Mouse (Mus musculus): Measurements from ENCODE around the gene Ccdc170. TPM values are rescaled to one million over a fixed set of nuclear protein-coding genes. Genes with fewer than 3 reads are reported as not detected.
A peak's percentile ranks its signal among the peaks of the same experiment; 100 is the strongest.
"Not testable (repeated sequence)": the region's sequence is repeated elsewhere in the genome, so short reads cannot be mapped to it uniquely, and the experiment has no call there.

The Ccdc170 gene
- polyA plus RNA-seq, 1 experiment from 2014 or later = not detected

- Histone ChIP-seq H3K4me1 (ENCODE audit: control insufficient read depth, insufficient read depth, low read length) (no peaks in the 10 kb centered on the region), H3K4me2 (ENCODE audit: low read depth, severe bottlenecking) (no peak overlapping the region), H3K27me3 (ENCODE audit: control insufficient read depth, insufficient read depth, low read length) (no peaks in the 10 kb centered on the region), H3K9me3 (ENCODE audit: control insufficient read depth, low read length) (no peaks in the 10 kb centered on the region), H3K27ac (replicated peaks; ENCODE audit: low read depth, low read length) (no peak overlapping the region), H3K9ac (ENCODE audit: low read length) (no peak overlapping the region), H3K4me3 (ENCODE audit: low read depth, low read length) (no peak overlapping the region), H3K36me3 (ENCODE audit: control insufficient read depth, insufficient read depth, low read length) (no peaks in the 10 kb centered on the region)
- no peak for DNase-seq (ENCODE audit: low spot score)
- no peak for ATAC-seq (ENCODE audit: insufficient number of reproducible peaks, low FRiP score, low TSS enrichment, low read depth)
- 84% methylated on average over 4 of the region's 4 CpGs for WGBS
Observed at GRCm38 (mm10) chr10:4597211-4597610, 114.9 kb downstream of the Ccdc170 start.

- no peaks in the 10 kb centered on the region for H3K4me1 ChIP-seq (ENCODE audit: control insufficient read depth, insufficient read depth, low read length)
- no peaks in the 10 kb centered on the region for H3K27me3 ChIP-seq (ENCODE audit: control insufficient read depth, insufficient read depth, low read length)
- WGBS = 69% methylated on average over 10 of the region's 10 CpGs
- H3K4me3 ChIP-seq (ENCODE audit: low read depth, low read length) = no peak overlapping the region
- no peak overlapping the region for H3K4me2 ChIP-seq (ENCODE audit: low read depth, severe bottlenecking)
- H3K9ac ChIP-seq (ENCODE audit: low read length) = no peak overlapping the region
- no peaks in the 10 kb centered on the region for H3K9me3 ChIP-seq (ENCODE audit: control insufficient read depth, low read length)
- no peak overlapping the region for H3K27ac ChIP-seq (replicated peaks; ENCODE audit: low read depth, low read length)
- peak; percentile 64 for DNase-seq (ENCODE audit: low spot score)
- H3K36me3 ChIP-seq (ENCODE audit: control insufficient read depth, insufficient read depth, low read length) = no peaks in the 10 kb centered on the region
- no peak for ATAC-seq (ENCODE audit: insufficient number of reproducible peaks, low FRiP score, low TSS enrichment, low read depth)
Observed at GRCm38 (mm10) chr10:4598244-4598842, 116.0 kb downstream of the Ccdc170 start.

- no peaks in the 10 kb centered on the region for H3K4me1 ChIP-seq (ENCODE audit: control insufficient read depth, insufficient read depth, low read length)
- ATAC-seq (ENCODE audit: insufficient number of reproducible peaks, low FRiP score, low TSS enrichment, low read depth) (no peak), DNase-seq (ENCODE audit: low spot score) (no peak)
- WGBS = 78% methylated on average over 12 of the region's 12 CpGs
- no peak overlapping the region for H3K27ac ChIP-seq (replicated peaks; ENCODE audit: low read depth, low read length)
- no peak overlapping the region for H3K9ac ChIP-seq (ENCODE audit: low read length)
- H3K36me3 ChIP-seq (ENCODE audit: control insufficient read depth, insufficient read depth, low read length) = no peaks in the 10 kb centered on the region
- H3K4me2 ChIP-seq (ENCODE audit: low read depth, severe bottlenecking) = no peak overlapping the region
- no peak overlapping the region for H3K4me3 ChIP-seq (ENCODE audit: low read depth, low read length)
- no peaks in the 10 kb centered on the region for H3K9me3 ChIP-seq (ENCODE audit: control insufficient read depth, low read length)
- no peaks in the 10 kb centered on the region for H3K27me3 ChIP-seq (ENCODE audit: control insufficient read depth, insufficient read depth, low read length)
Observed at GRCm38 (mm10) chr10:4598916-4599315, 116.6 kb downstream of the Ccdc170 start.

GRCm38 (mm10) chr10:4599591-4599990 is 117.3 kb downstream of the Ccdc170 start:
- 86% methylated on average over 4 of the region's 4 CpGs for WGBS
- Histone ChIP-seq H3K27ac (replicated peaks; ENCODE audit: low read depth, low read length) (no peak overlapping the region), H3K4me3 (ENCODE audit: low read depth, low read length) (no peak overlapping the region), H3K9ac (ENCODE audit: low read length) (no peak overlapping the region), H3K36me3 (ENCODE audit: control insufficient read depth, insufficient read depth, low read length) (no peaks in the 10 kb centered on the region), H3K9me3 (ENCODE audit: control insufficient read depth, low read length) (no peaks in the 10 kb centered on the region), H3K4me2 (ENCODE audit: low read depth, severe bottlenecking) (no peak overlapping the region), H3K4me1 (ENCODE audit: control insufficient read depth, insufficient read depth, low read length) (no peaks in the 10 kb centered on the region), H3K27me3 (ENCODE audit: control insufficient read depth, insufficient read depth, low read length) (no peaks in the 10 kb centered on the region)
- ATAC-seq (ENCODE audit: insufficient number of reproducible peaks, low FRiP score, low TSS enrichment, low read depth) (no peak), DNase-seq (ENCODE audit: low spot score) (no peak)

GRCm38 (mm10) chr10:4600796-4601474 is 118.6 kb downstream of the Ccdc170 start:
- Histone ChIP-seq H3K9ac (ENCODE audit: low read length) (no peak overlapping the region), H3K9me3 (ENCODE audit: control insufficient read depth, low read length) (no peaks in the 10 kb centered on the region), H3K4me2 (ENCODE audit: low read depth, severe bottlenecking) (no peak overlapping the region), H3K36me3 (ENCODE audit: control insufficient read depth, insufficient read depth, low read length) (no peaks in the 10 kb centered on the region), H3K4me1 (ENCODE audit: control insufficient read depth, insufficient read depth, low read length) (no peaks in the 10 kb centered on the region), H3K27ac (replicated peaks; ENCODE audit: low read depth, low read length) (no peak overlapping the region), H3K27me3 (ENCODE audit: control insufficient read depth, insufficient read depth, low read length) (no peaks in the 10 kb centered on the region), H3K4me3 (ENCODE audit: low read depth, low read length) (no peak overlapping the region)
- no peak for ATAC-seq (ENCODE audit: insufficient number of reproducible peaks, low FRiP score, low TSS enrichment, low read depth)
- WGBS = 38% methylated on average over 2 of the region's 2 CpGs
- no peak for DNase-seq (ENCODE audit: low spot score)

- not testable (repeated sequence) for H3K36me3 ChIP-seq (ENCODE audit: control insufficient read depth, insufficient read depth, low read length); ATAC-seq (ENCODE audit: insufficient number of reproducible peaks, low FRiP score, low TSS enrichment, low read depth); H3K27me3 ChIP-seq (ENCODE audit: control insufficient read depth, insufficient read depth, low read length); DNase-seq (ENCODE audit: low spot score); H3K9me3 ChIP-seq (ENCODE audit: control insufficient read depth, low read length); H3K4me3 ChIP-seq (ENCODE audit: low read depth, low read length); H3K27ac ChIP-seq (replicated peaks; ENCODE audit: low read depth, low read length); H3K4me2 ChIP-seq (ENCODE audit: low read depth, severe bottlenecking); H3K9ac ChIP-seq (ENCODE audit: low read length); H3K4me1 ChIP-seq (ENCODE audit: control insufficient read depth, insufficient read depth, low read length)
Observed at GRCm38 (mm10) chr10:4601612-4602011, 119.3 kb downstream of the Ccdc170 start.

GRCm38 (mm10) chr10:4602466-4602865 is 120.2 kb downstream of the Ccdc170 start:
- no peaks in the 10 kb centered on the region for H3K27me3 ChIP-seq (ENCODE audit: control insufficient read depth, insufficient read depth, low read length)
- ATAC-seq (ENCODE audit: insufficient number of reproducible peaks, low FRiP score, low TSS enrichment, low read depth) = no peak
- H3K4me3 ChIP-seq (ENCODE audit: low read depth, low read length) = no peak overlapping the region
- H3K4me1 ChIP-seq (ENCODE audit: control insufficient read depth, insufficient read depth, low read length) = no peaks in the 10 kb centered on the region
- no peak overlapping the region for H3K4me2 ChIP-seq (ENCODE audit: low read depth, severe bottlenecking)
- no peak overlapping the region for H3K27ac ChIP-seq (replicated peaks; ENCODE audit: low read depth, low read length)
- no peak overlapping the region for H3K9ac ChIP-seq (ENCODE audit: low read length)
- no peak for DNase-seq (ENCODE audit: low spot score)
- H3K9me3 ChIP-seq (ENCODE audit: control insufficient read depth, low read length) = no peaks in the 10 kb centered on the region
- no peaks in the 10 kb centered on the region for H3K36me3 ChIP-seq (ENCODE audit: control insufficient read depth, insufficient read depth, low read length)
- WGBS = 82% methylated on average over 4 of the region's 4 CpGs

- Histone ChIP-seq H3K4me3 (ENCODE audit: low read depth, low read length) (no peak overlapping the region), H3K36me3 (ENCODE audit: control insufficient read depth, insufficient read depth, low read length) (no peaks in the 10 kb centered on the region), H3K9me3 (ENCODE audit: control insufficient read depth, low read length) (no peaks in the 10 kb centered on the region), H3K9ac (ENCODE audit: low read length) (no peak overlapping the region), H3K4me1 (ENCODE audit: control insufficient read depth, insufficient read depth, low read length) (no peaks in the 10 kb centered on the region), H3K4me2 (ENCODE audit: low read depth, severe bottlenecking) (no peak overlapping the region), H3K27me3 (ENCODE audit: control insufficient read depth, insufficient read depth, low read length) (no peaks in the 10 kb centered on the region), H3K27ac (replicated peaks; ENCODE audit: low read depth, low read length) (no peak overlapping the region)
- WGBS = 90% methylated on average over 4 of the region's 4 CpGs
- DNase-seq (ENCODE audit: low spot score) = no peak
- ATAC-seq (ENCODE audit: insufficient number of reproducible peaks, low FRiP score, low TSS enrichment, low read depth) = no peak
Observed at GRCm38 (mm10) chr10:4604527-4605209, 122.4 kb downstream of the Ccdc170 start.

Measured in limb, embryonic 11.5 days (tissue).